ENCODE assay signal across 8 mouse cellular contexts in the genomic region with DNA sequence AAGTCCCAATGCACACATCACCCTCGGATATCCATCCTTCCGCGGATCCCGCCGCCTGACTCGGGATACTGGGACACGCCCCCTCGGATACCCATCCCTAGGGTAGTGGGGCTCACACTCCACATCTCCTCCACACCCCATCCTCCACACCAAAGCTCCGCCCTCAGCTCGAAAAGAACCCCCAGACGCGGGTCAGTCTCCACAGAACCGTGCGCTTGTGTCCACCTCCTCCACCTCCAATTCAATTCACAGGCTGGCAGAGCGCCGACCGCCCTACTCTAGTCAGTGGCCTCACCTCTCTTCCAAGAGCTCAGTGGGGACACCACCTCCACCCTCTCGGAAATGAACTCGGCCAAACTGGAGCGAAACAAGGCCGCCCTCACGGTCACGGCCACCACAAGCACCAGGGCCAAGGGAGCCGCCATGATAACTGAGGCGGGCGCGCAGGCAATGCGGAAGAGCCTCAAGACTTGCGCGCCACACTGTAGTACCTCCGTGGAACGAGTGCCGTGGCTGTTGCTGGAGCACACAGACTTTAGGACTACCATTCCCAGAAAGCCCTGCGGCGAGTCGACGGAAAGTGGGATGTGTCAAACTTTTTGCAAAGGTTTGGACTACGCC. TPM values are rescaled to one million over a fixed set of nuclear protein-coding genes. Genes with fewer than 3 reads are reported as not detected.
A peak's percentile ranks its signal among the peaks of the same experiment; 100 is the strongest.
DNase-seq lines count a peak whose midpoint lies in the region; ATAC-seq and TF ChIP-seq lines count a peak whose summit lies in the region.

A gene (minus strand): TSS at position 460 of the 621 bp plus-strand sequence.

- WGBS in forebrain, embryonic 13.5 days = under 1% methylated on average over 38 of the region's 38 CpGs
- WGBS in large intestine, adult 2 months = under 1% methylated on average over 38 of the region's 38 CpGs
- under 1% methylated on average over 38 of the region's 38 CpGs for WGBS in liver, postnatal 0 days (ENCODE audit: insufficient replicate concordance)
- under 1% methylated on average over 38 of the region's 38 CpGs for WGBS in neural tube, embryonic 14.5 days

- H3K36me3 ChIP-seq in ES-Bruce4 (ENCODE audit: control insufficient read depth, insufficient read depth, low read length, poor library complexity, severe bottlenecking) = no peaks in the 10 kb centered on the region
- no peaks in the 10 kb centered on the region for H3K36me3 ChIP-seq in forebrain, embryonic 13.5 days (ENCODE audit: poor library complexity, severe bottlenecking)
- no peaks in the 10 kb centered on the region for H3K36me3 ChIP-seq in liver, postnatal 0 days (replicated peaks; ENCODE audit: insufficient read depth, low read length)
- H3K36me3 ChIP-seq in neural tube, embryonic 14.5 days (ENCODE audit: control insufficient read depth, insufficient read depth, low read length) = no peaks in the 10 kb centered on the region

- no peaks in the 10 kb centered on the region for H3K27me3 ChIP-seq in ES-Bruce4 (ENCODE audit: control insufficient read depth, insufficient read depth, low read length, poor library complexity, severe bottlenecking)
- H3K27me3 ChIP-seq in forebrain, embryonic 13.5 days = no peaks in the 10 kb centered on the region
- H3K27me3 ChIP-seq in liver, postnatal 0 days (ENCODE audit: insufficient read depth, low read length) = no peaks in the 10 kb centered on the region
- no peaks in the 10 kb centered on the region for H3K27me3 ChIP-seq in neural tube, embryonic 14.5 days (ENCODE audit: control insufficient read depth, insufficient read depth, low read length)

- intact Hi-C loops in heart, postnatal 10 days (cut with DNase I) = loop anchor here (1.0 kb wide), 1 partner anchor 24 kb away; a partner anchor contains a TSS

- TF ChIP-seq POLR2A in ES-Bruce4 (IDR thresholded peaks at IDR 0.05; ENCODE audit: insufficient read depth, low read length) = no peak

- TF ChIP-seq CTCF in ES-Bruce4 (IDR thresholded peaks at IDR 0.05; ENCODE audit: low read depth, low read length) = no peak
- TF ChIP-seq CTCF in liver, postnatal 0 days (IDR thresholded peaks at IDR 0.05; ENCODE audit: low read depth) = no peak

- peak within 1 kb of the TSS; percentile 80 for H3K9ac ChIP-seq in ES-Bruce4 (ENCODE audit: low read depth, poor library complexity, severe bottlenecking)
- peak within 1 kb of the TSS; percentile 80 for H3K9ac ChIP-seq in forebrain, embryonic 13.5 days
- H3K9ac ChIP-seq in liver, postnatal 0 days (replicated peaks) = peak within 1 kb of the TSS; percentile 81
- H3K9ac ChIP-seq in neural tube, embryonic 14.5 days (replicated peaks; ENCODE audit: low read depth, low read length) = peak within 1 kb of the TSS; percentile 67

- no peaks in the 10 kb centered on the region for H3K4me1 ChIP-seq in ES-Bruce4 (ENCODE audit: control insufficient read depth, insufficient read depth, low read length)
- H3K4me1 ChIP-seq in forebrain, embryonic 13.5 days = peaks cover 14% of the 10 kb centered on the region
- peaks cover 16% of the 10 kb centered on the region for H3K4me1 ChIP-seq in liver, postnatal 0 days (ENCODE audit: insufficient read depth)
- peaks cover 11% of the 10 kb centered on the region for H3K4me1 ChIP-seq in neural tube, embryonic 14.5 days (ENCODE audit: control insufficient read depth, insufficient read depth, low read length)

- H3K4me3 ChIP-seq in ES-Bruce4 (ENCODE audit: low read depth, low read length) = peak within 1 kb of the TSS; percentile 97
- peak within 1 kb of the TSS; percentile 75 for H3K4me3 ChIP-seq in forebrain, embryonic 13.5 days
- peak within 1 kb of the TSS; percentile 90 for H3K4me3 ChIP-seq in liver, postnatal 0 days (ENCODE audit: low read depth, low read length)
- H3K4me3 ChIP-seq in neural tube, embryonic 14.5 days (ENCODE audit: low read depth, low read length) = peak within 1 kb of the TSS; percentile 81

- peak; percentile 100 for ATAC-seq in cerebellum, adult (ENCODE audit: insufficient number of reproducible peaks, low FRiP score, low TSS enrichment)
- peak; percentile 99 for ATAC-seq in forebrain, embryonic 13.5 days
- peak; percentile 98 for ATAC-seq in liver, postnatal 0 days
- ATAC-seq in neural tube, embryonic 14.5 days (ENCODE audit: low read depth) = peak; percentile 99

- TF ChIP-seq EP300 in ES-Bruce4 (IDR thresholded peaks at IDR 0.05; ENCODE audit: insufficient read depth, low read depth, low read length) = 0 out of 2 replicates have a peak, but pooled peaks have one; percentile 35
- no peak for TF ChIP-seq EP300 in liver, postnatal 0 days (IDR thresholded peaks at IDR 0.05; ENCODE audit: low read depth)

- H3K4me2 ChIP-seq in forebrain, embryonic 13.5 days = peak within 1 kb of the TSS; percentile 88
- peak within 1 kb of the TSS; percentile 91 for H3K4me2 ChIP-seq in liver, postnatal 0 days (ENCODE audit: low read depth, low read length)
- peak within 1 kb of the TSS; percentile 79 for H3K4me2 ChIP-seq in neural tube, embryonic 14.5 days (ENCODE audit: low read depth, low read length)

- no peak within 1 kb of the TSS for H3K27ac ChIP-seq in ES-Bruce4 (ENCODE audit: insufficient read depth, low read length)
- peak within 1 kb of the TSS; percentile 53 for H3K27ac ChIP-seq in forebrain, embryonic 13.5 days
- H3K27ac ChIP-seq in liver, postnatal 0 days (ENCODE audit: low read depth) = peak within 1 kb of the TSS; percentile 67
- H3K27ac ChIP-seq in neural tube, embryonic 14.5 days (ENCODE audit: low read depth, low read length) = peak within 1 kb of the TSS; percentile 79

- DNase-seq in heart, postnatal 10 days = peak; percentile 95 to 96
- DNase-seq in large intestine, adult 2 months (ENCODE audit: low read depth, low spot score) = peak; percentile 99
- peak; percentile 93 for DNase-seq in liver, postnatal 0 days
- DNase-seq in testis, postnatal 10 days (ENCODE audit: low spot score) = peak; percentile 90

- H3K9me3 ChIP-seq in ES-Bruce4 (replicated peaks; ENCODE audit: control insufficient read depth, insufficient read depth, low read length, poor library complexity, severe bottlenecking) = no peaks in the 10 kb centered on the region
- no peaks in the 10 kb centered on the region for H3K9me3 ChIP-seq in forebrain, embryonic 13.5 days (replicated peaks)
- no peaks in the 10 kb centered on the region for H3K9me3 ChIP-seq in liver, postnatal 0 days (ENCODE audit: low read length)
- no peaks in the 10 kb centered on the region for H3K9me3 ChIP-seq in neural tube, embryonic 14.5 days (ENCODE audit: control insufficient read depth, low read length)

RNA-seq across cellular contexts. Expression of the gene that starts here (rescaled TPM):
- polyA plus RNA-seq in ES-Bruce4 (2011; ENCODE audit: insufficient read depth, insufficient read length, low read depth, missing spikeins) = 36.9 and 44.1 TPM in 2 replicates
- 44.6 and 49.1 TPM in 2 replicates for polyA plus RNA-seq in forebrain, embryonic 13.5 days (2015; fragmentation: Nextera tagmentation; extraction: Ambion mirVana)
- total RNA-seq in heart, postnatal 10 days (2021) = 10 to 100 TPM; 36.1 to 38.3 TPM
- polyA plus RNA-seq in large intestine, adult 2 months (2012; rRNA removed) = 41.5 and 42.2 TPM in 2 replicates
- polyA plus RNA-seq in liver, postnatal 0 days (2015; fragmentation: Nextera tagmentation; extraction: Ambion mirVana) = 15.3 and 15.9 TPM in 2 replicates
- polyA plus RNA-seq in neural tube, embryonic 14.5 days (2014; fragmentation: Nextera tagmentation; extraction: Ambion mirVana) = 61.2 and 68.2 TPM in 2 replicates
